Mouse (Mus musculus): ENCODE data around the gene Gm20388.

Gm20388 gene

DNA sequence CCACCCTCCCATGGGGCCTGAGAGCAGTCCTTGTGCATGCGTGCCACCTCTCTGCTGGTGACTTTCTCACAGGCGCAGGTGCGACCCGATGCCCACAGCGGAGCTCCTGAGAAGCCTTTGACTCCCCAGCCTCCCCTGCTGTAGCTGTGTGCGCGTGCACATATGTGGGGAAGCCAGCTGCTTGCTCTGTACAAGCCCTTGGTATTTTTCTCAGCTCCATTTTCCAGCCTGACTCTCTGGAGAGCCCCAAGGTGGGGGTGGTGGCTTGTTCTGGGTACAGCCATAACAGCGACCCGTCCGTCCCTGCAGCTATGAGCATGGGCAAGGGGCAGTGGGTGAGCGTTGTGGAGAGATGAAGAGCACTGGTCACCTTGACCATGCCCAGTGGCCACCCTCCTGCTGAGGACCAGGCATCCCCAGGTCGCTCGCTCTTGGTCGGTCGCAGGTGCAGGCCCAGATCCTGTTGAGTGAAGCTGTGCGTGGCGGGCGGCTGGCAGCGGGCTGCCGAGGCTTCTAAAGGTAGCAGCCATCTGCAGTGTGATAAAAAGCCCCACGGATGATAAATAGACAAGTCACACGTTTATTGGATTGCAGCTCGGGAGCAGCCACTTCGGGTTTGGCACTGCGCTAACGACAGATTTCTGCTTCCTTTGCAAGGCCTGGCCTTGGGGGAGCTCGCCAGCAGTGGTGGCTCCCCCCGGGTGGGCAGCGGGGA is 502.4 kb downstream of the Gm20388 start:
- DNase-seq (ENCODE audit: low read depth, low spot score) = peak; percentile 80

DNA sequence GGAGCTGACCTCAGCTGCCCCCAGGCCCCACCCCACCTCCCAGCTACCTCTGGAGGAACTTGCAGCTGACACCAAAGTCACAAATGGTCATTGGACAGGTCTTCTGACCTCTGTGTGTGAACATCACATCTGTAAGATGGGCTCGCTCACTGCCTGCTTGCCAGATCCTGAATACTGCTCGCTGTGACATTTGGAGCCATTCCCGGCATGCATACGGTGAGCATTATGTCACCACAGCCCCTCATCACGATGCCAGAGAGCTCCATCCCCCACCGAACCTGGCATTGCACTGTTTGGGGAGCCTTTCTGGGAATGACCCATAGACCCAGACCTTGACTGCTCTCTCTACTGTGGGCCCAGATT is 503.0 kb downstream of the Gm20388 start:
- DNase-seq (ENCODE audit: low read depth, low spot score) = no peak

DNA sequence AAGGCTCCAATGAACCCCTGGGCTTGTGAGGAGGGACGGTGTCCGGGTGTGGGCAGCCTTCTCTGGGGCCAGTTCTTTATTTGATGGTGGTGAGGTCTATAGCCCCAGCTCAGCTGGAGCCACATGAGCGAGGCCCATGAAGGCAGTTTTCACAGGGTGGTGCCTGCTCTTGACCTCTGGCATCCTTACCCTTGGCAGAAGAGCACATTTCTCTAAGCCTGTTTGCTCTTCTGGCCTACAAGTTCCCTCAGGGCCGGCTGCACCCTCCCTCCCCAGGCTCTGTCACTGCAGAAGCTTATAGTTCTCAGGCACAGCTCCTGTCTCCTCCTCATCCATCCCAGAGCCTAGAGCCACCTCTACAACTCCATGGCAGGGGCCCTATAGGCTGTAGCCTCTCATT is 503.6 kb downstream of the Gm20388 start:
- DNase-seq (ENCODE audit: low read depth, low spot score) = no peak

DNA sequence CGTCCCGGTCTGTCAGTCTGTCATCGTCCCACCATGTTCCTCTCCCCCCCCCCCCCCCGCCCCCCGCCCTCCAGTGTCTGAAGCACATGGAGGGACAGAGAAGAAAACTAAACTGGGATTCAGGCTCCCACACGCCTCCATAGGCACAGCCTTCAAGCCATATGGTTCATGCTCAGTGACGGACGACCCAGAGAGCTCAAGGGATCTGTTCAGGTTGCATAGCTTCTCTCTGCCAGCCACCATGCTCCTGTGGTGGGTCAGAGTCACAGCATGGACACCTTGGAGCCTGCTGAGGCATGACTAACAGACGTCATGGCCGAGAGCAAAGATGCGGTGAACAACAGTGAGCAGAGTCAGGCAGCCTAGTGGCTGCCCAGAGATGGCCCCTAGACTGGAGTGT is 504.8 kb downstream of the Gm20388 start:
- DNase-seq (ENCODE audit: low read depth, low spot score) = peak; percentile 55

DNA sequence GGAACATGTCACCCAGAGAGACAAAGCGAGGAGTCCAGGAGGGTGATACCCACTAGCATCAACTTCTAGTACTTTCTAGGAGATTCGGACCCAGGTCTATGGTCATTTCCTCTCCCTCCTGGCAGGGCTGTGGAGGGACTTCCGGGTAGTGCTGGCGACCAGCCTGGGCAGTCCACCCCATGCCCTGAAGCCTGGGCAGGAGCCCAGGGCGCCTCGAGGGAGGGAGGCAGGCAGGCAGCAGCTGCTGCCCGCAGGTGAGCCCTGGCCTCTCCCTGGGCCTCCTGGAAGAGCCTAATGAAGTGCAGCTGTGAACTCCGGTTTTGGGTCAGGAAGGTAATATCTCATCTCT is 505.5 kb downstream of the Gm20388 start:
- no peak for DNase-seq (ENCODE audit: low read depth, low spot score)

DNA sequence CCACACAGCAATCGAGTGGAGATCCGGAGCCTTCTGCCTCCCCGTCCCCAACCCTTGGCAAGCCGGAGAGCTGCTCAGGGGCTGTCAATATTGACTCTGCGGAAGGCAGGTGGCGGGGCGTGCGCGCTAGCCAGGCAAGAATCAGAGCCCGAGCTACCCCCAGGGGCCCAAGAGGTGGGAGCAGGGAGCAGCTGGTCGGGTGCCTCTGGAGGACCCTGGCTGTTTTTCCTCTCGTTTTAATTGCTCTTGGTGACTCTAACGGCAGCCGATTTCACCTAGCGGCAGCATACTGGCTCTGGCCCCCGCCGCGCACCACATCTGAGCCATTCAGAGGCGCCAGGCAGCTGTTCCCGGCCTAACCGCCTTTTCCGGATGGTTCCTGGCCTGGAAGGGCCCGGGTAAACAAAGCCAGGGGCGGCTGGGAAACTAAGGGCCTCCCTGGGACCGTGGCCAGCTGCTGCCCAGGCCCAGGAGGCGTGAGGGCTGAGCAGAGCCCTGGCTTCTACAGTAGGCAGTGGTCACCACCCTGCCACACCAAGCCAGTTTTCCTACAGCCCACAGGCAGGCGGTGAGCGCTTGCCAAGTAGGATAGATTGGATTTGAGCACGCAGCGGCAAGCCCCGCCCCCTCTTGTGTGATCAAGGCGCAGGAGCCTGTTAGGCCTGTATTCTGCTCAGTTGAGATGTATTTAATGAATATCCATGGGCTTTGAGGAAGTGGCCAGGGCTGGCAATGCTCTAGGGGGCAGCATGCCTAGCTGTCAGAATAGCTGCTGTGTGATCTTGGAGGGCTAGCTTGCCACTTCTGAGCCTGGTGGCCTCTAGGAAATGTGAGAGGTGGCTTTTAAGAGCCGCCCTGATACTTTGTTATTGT is 506.1 kb downstream of the Gm20388 start:
- peak; percentile 75 for DNase-seq (ENCODE audit: low read depth, low spot score)

DNA sequence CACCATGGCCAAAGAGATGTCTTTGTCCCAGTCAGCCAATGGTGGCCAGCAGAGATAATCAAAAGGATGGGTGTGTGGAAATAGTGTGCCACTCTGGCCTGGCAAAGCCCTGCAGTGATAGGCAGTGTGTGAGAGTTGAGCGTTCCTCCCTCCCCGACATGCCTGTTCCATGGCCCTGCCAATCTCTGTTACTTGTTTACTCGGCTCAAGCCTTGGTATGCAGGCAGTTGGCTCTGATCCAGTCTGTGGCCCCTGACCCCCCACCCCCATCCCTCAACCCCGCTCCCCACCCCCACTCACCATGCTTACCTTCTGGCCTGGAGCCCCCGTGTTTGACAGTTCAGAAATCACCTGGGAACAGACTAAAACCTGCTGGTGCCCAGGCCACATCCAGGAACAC is 507.5 kb downstream of the Gm20388 start:
- no peak for DNase-seq (ENCODE audit: low read depth, low spot score)

DNA sequence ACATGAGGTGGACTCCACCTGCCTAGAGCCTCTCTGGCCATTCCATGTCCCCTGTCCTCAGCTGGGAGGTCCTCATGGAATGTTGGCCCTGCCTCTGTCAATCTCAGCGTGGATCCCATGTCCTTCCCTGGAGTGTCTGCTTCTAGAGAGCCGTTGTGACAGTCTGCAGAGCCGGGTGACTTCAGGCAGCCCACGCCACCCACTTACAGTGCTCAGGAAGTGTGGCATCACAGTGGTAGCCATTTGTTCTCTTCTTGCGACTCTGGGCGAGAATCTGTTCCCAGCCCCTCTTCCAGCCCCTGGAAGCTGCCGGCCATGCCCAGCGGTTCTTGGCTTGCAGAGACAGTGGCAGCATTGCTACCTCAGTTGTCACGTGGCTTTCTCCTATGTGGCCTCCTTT is 509.0 kb downstream of the Gm20388 start:
- no peak for DNase-seq (ENCODE audit: low read depth, low spot score)

DNA sequence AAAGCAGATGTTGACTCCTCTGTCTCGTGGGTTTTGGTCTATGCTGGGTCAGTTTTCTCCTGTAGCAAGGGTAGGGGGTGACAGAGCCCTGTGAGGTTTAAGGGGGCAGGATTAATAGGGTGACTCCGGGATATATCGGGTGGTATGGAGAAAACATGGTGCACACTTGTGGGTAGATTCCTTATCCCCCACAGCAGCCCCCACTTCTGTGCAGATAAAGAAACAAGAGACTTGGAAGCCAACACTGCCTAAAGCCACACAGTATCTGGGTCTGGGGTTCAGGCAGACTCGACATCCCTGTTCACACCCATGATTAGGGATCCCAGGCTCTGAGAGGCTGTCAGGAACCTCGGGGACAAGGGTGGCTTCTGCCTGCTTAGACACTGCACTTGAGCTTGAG is 509.6 kb downstream of the Gm20388 start:
- DNase-seq (ENCODE audit: low read depth, low spot score) = no peak

DNA sequence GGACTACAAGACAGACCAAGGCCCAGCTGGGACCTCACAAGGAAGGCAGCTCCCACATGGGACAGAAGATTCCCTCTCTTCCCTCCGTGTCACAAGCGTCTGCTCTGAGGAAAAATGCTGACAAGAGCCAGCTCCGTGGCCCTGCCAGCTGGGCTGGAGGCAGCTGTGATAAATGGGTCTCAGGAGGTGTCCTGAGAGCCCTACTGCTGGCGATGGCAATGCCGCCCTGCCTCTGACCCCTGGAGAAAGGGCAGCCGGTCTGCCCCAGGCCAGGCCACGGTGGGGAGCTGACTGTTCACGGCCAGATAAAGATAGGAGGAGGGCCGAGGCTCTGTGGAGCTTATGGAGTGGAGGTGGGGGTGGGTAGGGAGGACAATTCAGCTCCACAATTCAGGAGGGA is 511.0 kb downstream of the Gm20388 start:
- no peak for DNase-seq (ENCODE audit: low read depth, low spot score)

DNA sequence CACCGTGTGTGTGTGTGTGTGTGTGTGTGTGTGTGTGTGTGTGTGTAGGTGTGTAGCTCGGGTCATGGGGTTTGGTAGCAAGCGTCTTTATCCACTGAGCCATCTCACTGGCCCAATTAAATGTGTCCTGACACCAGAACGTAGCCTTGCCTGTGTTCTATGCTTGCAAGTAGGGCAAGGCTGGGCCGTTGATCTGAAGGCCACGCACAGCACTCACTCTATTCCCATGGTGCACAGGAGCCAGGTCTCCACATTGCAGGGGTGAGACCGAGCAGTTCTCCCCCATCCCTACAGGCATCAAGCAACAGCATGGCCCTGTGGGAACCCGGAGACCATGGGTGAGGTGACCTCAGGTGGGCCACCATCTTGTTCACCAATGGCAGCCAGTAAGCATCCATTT is 511.6 kb downstream of the Gm20388 start:
- no peak for DNase-seq (ENCODE audit: low read depth, low spot score)

DNA sequence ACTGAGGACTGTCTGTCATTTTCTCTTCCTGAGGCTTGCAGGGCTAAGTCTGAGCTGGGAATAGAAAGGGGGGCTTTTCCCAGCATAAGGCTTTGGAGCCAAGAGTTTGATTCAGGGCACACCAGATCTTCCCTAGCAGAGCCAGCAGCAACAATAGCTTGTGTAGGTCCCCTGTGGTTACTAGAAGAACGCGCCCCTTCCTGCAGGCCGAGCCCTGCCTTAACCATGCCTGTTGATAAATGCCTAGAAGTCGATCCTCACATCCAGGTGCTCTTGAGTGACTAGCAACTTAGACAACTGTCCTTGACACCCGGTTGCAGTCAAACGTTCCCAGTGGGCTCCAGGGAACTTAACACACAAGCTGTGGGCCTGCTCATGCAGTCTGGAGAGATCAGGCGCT is 512.9 kb downstream of the Gm20388 start:
- DNase-seq (ENCODE audit: low read depth, low spot score) = no peak

DNA sequence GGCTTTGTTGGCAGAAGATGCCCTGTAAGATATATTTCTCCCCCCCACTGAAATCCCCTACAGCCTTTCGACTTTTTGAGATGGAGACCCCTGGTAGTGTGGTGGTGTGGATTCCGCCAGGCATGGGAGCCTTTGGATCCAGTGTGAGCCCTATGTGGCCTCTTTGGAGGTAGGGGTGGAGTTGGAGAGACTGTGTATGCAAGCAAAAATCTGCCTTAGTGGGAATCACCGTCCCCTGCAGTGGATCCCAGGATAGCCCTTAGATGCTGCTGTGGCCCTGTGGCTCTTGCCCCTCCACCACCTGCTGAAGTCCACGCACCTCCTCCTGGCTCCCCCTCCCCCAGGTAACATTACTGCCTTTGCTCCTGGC is 514.2 kb downstream of the Gm20388 start:
- no peak for DNase-seq (ENCODE audit: low read depth, low spot score)

DNA sequence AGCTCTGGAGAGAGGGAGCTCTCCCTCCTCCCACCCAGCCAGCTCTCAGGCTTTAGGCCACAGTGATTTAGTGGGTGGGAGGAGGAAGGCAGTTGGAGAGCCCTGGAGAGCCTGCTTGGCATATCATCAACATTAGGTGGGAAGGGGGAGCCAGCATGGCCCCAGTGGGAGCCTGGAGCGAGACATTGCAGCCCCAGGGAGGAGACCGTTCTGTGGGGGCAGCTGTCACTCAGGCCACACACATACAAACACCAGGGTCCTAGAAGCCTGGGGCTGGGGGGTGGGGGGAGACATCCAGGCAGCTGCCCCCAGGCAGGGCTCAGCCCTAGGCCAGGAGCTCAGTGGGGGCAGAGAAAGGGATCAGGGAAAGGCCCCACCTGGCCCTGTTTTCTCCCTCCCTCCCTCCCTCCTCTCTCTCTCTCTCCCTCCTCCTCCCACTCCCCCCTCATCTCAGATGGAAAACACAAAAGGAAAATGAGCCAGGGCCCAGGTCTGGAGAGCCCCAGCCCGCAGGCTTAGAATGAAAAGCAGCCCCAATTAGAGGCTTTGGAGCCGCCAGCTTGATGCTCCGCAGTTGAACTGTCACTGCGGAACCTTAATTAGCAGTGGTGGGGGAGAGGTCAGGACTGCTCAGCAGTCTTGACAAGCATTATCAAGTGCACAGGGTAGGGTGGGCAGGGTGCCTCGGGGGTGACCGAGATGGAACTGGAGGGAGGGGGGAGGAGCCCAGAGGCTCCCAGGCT is 514.7 kb downstream of the Gm20388 start:
- peak; percentile 80 for DNase-seq (ENCODE audit: low read depth, low spot score)

DNA sequence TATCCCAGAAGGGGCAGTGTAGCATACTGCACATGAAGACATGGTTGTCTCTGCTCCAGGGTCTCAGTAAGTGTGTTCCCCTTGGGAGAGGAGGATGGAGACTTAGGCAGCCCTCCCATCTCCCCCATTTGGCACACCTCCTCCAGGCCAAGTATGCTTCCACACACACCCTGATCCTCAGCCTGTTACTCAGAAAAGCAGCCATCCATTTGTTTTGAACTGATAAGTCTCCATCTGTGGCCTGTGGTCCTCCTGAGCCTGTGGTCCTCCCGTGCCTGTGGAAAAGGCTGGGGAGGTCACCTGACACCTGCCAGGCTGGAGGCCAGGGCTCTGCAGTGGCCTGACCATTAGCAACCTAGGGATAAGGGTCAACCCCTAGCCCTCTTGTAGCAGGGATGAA is 515.5 kb downstream of the Gm20388 start:
- DNase-seq (ENCODE audit: low read depth, low spot score) = no peak

DNA sequence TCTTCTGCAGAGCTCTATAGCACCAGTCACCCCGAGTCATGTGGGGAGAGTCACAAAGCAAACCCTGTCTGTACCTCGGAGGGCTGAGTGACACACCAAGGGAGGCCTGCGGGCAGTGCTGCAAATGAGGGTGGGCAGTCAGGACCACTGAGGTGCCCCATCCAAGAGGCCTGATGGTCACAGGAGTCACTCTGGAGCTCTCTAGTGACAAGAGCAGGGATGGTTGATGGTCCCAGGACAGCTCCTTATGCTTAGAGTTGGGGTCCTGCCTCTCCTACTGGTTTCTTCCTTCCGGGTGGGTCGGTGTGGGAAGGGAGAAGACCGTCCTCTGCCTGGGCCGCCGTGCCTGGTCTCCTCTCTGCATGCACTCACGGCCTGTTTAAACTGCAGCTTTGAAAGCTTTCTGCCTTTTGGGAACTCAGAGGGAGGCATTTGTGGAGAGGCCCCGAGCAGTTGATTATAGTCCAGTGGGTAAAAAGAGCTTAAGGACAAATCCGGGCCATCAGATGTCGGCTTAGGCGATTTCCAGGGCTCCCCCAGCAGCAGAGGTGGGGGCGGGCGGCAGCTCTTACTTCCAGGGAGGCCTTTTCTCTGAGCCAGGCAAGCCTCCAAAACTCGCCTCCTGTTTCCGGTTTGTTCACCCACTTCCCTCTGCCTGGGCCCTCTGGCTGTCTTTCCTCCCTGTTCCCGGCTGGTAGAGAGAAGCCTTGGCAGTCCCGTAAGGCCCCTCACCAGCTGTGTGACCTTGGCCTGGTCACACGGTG is 516.2 kb downstream of the Gm20388 start:
- peak; percentile 91 for DNase-seq (ENCODE audit: low read depth, low spot score)

DNA sequence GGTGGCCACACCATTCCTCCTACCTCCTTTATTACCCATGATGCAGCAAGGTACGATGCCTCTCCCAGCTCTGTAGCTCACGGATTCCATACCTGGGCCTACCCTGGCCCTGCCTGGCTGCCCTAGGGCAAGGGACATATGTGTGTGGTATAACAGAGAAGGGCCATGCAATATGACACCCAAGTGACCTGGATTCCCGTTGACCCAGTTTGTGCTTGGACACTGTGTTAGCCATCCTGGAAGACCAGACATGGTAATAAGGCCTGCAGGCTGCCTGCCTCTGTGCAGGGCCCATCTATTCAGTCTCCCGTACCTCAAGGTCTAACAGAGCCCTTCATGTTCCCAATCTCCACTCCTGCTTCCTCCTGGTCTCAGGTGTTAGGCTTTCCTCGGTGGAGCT is 517.9 kb downstream of the Gm20388 start:
- no peak for DNase-seq (ENCODE audit: low read depth, low spot score)

DNA sequence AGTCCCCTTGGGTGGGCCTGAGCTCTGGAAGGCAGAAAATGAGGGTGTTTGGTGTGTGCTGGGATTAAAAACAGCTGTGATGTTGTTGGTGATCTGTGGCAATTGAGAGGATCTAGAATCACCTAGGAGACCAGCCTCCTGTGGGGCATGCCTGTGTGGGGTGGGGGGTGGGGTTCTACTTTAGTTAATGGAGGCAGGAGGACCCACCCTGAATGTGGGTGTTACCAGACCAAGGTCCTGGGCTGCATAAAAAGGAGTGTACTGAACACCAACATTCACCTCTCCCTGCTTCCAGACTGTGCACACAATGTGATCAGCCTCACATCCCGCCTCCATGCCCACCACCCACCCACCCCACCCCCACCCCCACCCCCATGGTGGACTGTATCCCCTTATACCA is 518.5 kb downstream of the Gm20388 start:
- DNase-seq (ENCODE audit: low read depth, low spot score) = no peak

DNA sequence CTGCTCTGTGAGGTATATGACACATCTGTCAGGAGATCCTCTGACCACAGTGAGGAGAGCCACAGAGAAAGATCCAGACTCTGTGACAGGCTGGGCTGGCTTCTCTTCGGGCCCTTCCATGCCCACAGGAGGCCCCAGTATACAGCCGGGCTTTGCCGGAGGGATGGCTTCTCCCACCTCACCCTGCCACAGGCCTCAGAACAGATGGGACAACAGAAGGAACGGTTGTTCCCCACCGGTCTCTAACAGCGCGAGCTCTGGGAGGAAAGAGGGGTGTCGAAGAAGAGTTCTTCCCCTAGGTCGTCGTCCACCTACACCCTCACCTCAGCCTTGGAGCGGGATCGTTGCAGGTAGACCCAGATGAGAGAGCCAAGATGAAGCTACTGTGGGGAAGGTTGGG is 520.4 kb downstream of the Gm20388 start:
- peak; percentile 45 for DNase-seq (ENCODE audit: low read depth, low spot score)

DNA sequence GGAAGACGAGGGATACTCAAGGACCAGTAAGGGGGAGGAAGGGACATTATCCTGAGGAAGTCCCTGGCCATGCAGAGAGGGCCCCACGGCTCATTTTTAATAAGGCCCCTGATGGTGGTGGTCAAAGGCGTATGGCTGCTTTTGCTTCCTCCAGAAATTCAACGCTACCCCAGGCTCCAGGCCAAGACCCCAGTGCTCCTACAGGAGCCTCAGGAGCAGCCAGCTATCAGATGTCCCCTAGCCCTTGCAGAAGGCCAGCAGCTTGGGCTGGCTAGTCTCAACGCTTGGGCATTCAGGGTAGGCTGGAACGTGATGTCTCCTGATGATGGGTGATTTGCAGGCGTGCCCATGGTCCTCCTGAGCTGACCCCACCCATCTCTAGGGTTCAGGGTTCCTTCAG is 521.8 kb downstream of the Gm20388 start:
- no peak for DNase-seq (ENCODE audit: low read depth, low spot score)

DNA sequence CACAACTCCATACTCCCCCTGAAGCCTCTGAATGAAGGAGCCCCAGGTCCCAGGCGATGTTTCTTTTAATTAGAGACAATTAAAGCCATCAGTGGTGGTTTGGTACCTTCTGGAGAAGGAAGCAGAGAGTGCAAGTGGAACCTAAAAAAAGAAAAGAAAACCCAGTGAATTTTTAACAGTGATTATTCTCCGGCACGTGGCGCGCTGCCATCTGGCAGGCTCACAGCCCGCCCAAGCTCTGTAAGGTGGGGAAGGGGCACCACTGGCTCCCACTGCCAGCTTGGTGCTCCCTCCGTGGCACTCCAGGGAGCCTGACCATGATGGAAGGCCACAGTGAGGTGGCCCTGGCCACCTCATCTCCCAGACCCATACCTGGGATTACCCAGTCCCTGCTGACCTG is 522.5 kb downstream of the Gm20388 start:
- peak; percentile 43 for DNase-seq (ENCODE audit: low read depth, low spot score)

DNA sequence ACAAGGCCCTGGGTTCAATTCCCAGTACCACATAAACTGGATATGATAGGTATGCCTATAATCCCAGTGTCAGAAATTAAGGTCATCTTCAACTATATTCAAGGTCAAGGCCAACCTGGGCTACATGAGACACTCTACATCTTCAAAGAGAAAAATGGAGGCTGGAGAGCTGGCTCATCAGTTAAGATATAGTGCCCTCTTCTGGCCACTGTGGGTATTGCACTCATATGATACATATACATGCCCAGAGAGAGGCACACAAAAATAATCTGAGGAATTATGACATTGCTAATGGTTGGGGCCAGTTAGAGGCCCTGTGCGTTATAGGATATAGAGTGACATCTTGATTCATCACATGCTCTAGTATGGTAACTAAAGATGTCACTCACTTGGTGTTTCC is 523.1 kb downstream of the Gm20388 start:
- no peak for DNase-seq (ENCODE audit: low read depth, low spot score)
